Mouse (Mus musculus): ENCODE results near the gene Polk. TPM values are rescaled to one million over a fixed set of nuclear protein-coding genes. Genes with fewer than 3 reads are reported as not detected.

The Polk gene
- polyA plus RNA-seq, 1 experiment from 2014 or later: 9.8 TPM

DNA sequence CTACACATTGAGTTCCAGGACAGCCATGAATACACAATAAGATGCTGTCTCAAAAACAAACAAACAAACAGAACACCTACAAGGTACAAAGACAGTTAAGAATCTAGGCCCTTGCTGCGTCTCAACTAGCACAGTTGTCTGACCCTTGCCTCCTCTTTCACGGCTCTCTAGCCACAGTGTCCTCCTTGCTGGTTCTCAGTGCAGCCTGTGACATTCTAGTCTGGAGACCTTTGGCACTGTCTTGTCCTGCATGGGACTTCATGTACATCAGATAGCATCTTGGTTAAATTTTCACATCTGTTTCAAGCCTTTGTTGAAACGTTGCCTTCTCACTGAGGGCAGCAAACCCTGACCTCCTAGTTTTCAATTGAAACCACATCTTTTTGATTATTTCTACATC, 13.6 kb downstream of the Polk start:
- Histone ChIP-seq H3K4me1 (replicated peaks) (0 out of 2 replicates have a peak, but pooled peaks cover 3% of the 10 kb centered on the region), H3K36me3 (peaks cover 4% of the 10 kb centered on the region; the same call in 1 of the 2 replicates), H3K27me3 (no peaks in the 10 kb centered on the region), H3K4me2 (no peak overlapping the region), H3K9me3 (no peaks in the 10 kb centered on the region; the same call in 1 of the 2 replicates), H3K9ac (replicated peaks) (no peak overlapping the region), H3K27ac (no peak overlapping the region), H3K4me3 (replicated peaks) (no peak overlapping the region)
- 86% methylated on average over 3 of the region's 3 CpGs for WGBS
- no peak for ATAC-seq (ENCODE audit: insufficient number of reproducible peaks, insufficient read depth, low FRiP score, low TSS enrichment, low read depth)

DNA sequence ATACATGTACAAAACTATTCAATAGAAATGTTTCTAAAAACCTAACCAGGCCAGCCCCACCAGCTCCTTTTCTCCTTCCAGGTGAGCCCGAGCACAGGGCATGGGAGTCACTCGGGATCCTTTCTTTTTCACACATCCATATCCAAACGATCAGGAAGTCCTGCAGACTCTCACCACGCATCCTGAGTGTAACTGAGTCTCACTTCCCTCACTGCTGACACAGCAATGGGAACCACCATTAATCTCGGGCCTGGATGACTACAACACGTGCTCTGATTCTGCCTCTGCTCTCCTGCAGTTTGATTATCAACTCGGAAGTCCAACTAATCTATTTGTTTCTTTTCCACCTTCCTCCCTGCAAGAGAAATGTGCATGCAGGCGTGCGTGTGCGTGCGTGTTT, 14.5 kb downstream of the Polk start:
- Histone ChIP-seq H3K9ac (replicated peaks) (no peak overlapping the region), H3K9me3 (no peaks in the 10 kb centered on the region; the same call in 1 of the 2 replicates), H3K4me2 (no peak overlapping the region), H3K4me3 (replicated peaks) (no peak overlapping the region), H3K36me3 (peaks cover 4% of the 10 kb centered on the region; the same call in 1 of the 2 replicates), H3K4me1 (replicated peaks) (no peaks in the 10 kb centered on the region), H3K27ac (no peak overlapping the region), H3K27me3 (no peaks in the 10 kb centered on the region)
- ATAC-seq (ENCODE audit: insufficient number of reproducible peaks, insufficient read depth, low FRiP score, low TSS enrichment, low read depth): no peak
- WGBS: 89% methylated on average over 11 of the region's 11 CpGs

DNA sequence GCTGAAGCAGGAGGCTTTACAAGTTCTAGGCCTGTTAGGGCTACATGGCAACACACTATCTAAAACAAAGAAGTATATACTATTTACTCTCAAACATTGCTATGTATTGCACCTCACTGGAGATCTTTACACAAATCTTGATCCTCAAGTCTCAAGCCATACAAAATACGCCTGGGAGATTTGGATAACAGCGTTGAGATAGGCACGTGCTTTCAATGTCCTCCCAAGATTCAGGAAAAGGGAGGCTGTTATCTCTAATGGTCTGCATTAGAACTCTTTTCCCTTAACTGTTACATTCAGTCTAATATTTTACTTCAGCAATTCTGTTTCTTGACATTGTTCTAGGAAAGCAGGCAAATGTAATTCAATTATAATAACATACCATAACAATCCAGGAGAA, 15.4 kb downstream of the Polk start:
- no peak for ATAC-seq (ENCODE audit: insufficient number of reproducible peaks, insufficient read depth, low FRiP score, low TSS enrichment, low read depth)
- no peak overlapping the region for H3K9ac ChIP-seq (replicated peaks)

DNA sequence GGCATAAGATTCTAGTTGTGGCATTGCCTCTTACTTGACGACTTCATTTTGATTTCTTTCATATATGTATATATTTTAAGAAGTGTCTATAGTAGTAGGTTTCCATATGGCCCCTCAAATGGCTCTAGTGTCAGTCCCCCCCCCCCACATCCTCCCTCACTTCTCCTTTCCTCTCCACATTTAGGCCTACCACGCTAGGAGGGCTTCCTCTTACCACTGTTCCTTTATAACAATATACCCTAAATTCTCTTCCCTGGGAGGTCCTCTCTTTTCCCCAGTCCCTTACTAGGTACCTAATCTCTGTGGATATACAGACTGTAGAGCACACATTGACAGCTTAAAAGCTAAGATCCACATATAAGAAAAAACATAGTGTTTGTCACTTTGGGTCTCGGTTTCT, 21.1 kb downstream of the Polk start:
- no peak for ATAC-seq (ENCODE audit: insufficient number of reproducible peaks, insufficient read depth, low FRiP score, low TSS enrichment, low read depth)
- Histone ChIP-seq H3K36me3 (peaks cover 6% of the 10 kb centered on the region; the same call in 1 of the 2 replicates), H3K9ac (replicated peaks) (no peak overlapping the region)

More for the DNA sequence above, 15.4 kb downstream of the Polk start:
- H3K36me3 ChIP-seq: peaks cover 4% of the 10 kb centered on the region; the same call in 1 of the 2 replicates
- no peak overlapping the region for H3K4me2 ChIP-seq
- H3K27me3 ChIP-seq: no peaks in the 10 kb centered on the region
- H3K4me1 ChIP-seq (replicated peaks): no peaks in the 10 kb centered on the region
- no peaks in the 10 kb centered on the region; the same call in 1 of the 2 replicates for H3K9me3 ChIP-seq
- H3K4me3 ChIP-seq (replicated peaks): no peak overlapping the region
- H3K27ac ChIP-seq: no peak overlapping the region
- WGBS: 97% methylated on average over 3 of the region's 3 CpGs

DNA sequence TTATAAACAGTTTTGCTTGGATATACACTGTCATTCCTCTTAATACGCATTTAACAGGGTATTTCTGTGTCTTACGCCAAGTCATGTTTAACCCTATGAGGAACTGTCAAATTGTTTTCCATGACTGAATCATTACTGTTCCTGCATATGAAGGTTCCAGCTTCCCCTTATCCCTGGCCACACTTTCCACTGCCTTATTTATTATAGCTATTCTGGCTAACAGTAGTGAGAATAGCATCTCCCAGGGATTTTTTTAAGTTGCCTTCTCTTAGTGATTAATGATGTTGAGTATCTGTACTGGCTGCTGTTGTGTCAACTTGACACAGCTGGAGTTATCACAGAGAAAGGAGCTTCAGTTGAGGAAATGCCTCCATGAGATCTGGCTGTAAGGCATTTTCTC, 25.0 kb downstream of the Polk start:
- Histone ChIP-seq H3K9me3 (no peaks in the 10 kb centered on the region), H3K9ac (replicated peaks) (no peak overlapping the region), H3K4me2 (no peak overlapping the region), H3K36me3 (peaks cover 8% of the 10 kb centered on the region; the same call in 1 of the 2 replicates), H3K4me3 (replicated peaks) (no peak overlapping the region), H3K4me1 (replicated peaks) (peaks cover 6% of the 10 kb centered on the region; the same call in 1 of the 2 replicates), H3K27me3 (no peaks in the 10 kb centered on the region), H3K27ac (no peak overlapping the region)
- no peak for ATAC-seq (ENCODE audit: insufficient number of reproducible peaks, insufficient read depth, low FRiP score, low TSS enrichment, low read depth)
- 93% methylated on average over 2 of the region's 2 CpGs for WGBS

More for the DNA sequence above, 21.1 kb downstream of the Polk start:
- no peak overlapping the region for H3K27ac ChIP-seq
- H3K4me2 ChIP-seq: no peak overlapping the region
- H3K27me3 ChIP-seq: no peaks in the 10 kb centered on the region
- H3K4me3 ChIP-seq (replicated peaks): no peak overlapping the region
- peaks cover 6% of the 10 kb centered on the region; the same call in 1 of the 2 replicates for H3K4me1 ChIP-seq (replicated peaks)
- 90% methylated on average over 3 of the region's 3 CpGs for WGBS
- no peaks in the 10 kb centered on the region for H3K9me3 ChIP-seq

DNA sequence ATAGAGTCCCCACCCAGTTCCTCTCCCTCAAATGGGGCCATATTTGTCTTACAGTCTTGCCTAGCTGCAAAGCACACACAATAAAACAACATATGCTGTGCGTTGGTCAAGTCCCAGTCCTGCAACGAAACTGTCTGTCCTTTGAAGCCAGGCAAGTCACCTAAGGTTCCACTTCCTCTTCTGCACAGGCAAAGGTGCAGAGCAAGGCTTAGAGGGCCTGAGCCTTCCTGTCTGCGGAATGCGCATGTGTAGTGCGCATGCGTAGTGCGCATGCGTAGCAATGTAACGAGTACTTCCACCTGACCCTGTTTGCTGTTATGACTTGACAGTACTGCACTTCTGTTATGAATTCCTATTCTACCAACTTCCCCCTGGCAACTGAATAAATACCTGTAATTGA, 26.1 kb downstream of the Polk start:
- Histone ChIP-seq H3K36me3 (peaks cover 8% of the 10 kb centered on the region; the same call in 1 of the 2 replicates), H3K4me3 (replicated peaks) (no peak overlapping the region), H3K27ac (no peak overlapping the region), H3K9ac (replicated peaks) (no peak overlapping the region), H3K4me2 (no peak overlapping the region), H3K4me1 (replicated peaks) (peaks cover 6% of the 10 kb centered on the region; the same call in 1 of the 2 replicates), H3K9me3 (no peaks in the 10 kb centered on the region), H3K27me3 (no peaks in the 10 kb centered on the region)
- no peak for ATAC-seq (ENCODE audit: insufficient number of reproducible peaks, insufficient read depth, low FRiP score, low TSS enrichment, low read depth)
- 90% methylated on average over 9 of the region's 9 CpGs for WGBS

DNA sequence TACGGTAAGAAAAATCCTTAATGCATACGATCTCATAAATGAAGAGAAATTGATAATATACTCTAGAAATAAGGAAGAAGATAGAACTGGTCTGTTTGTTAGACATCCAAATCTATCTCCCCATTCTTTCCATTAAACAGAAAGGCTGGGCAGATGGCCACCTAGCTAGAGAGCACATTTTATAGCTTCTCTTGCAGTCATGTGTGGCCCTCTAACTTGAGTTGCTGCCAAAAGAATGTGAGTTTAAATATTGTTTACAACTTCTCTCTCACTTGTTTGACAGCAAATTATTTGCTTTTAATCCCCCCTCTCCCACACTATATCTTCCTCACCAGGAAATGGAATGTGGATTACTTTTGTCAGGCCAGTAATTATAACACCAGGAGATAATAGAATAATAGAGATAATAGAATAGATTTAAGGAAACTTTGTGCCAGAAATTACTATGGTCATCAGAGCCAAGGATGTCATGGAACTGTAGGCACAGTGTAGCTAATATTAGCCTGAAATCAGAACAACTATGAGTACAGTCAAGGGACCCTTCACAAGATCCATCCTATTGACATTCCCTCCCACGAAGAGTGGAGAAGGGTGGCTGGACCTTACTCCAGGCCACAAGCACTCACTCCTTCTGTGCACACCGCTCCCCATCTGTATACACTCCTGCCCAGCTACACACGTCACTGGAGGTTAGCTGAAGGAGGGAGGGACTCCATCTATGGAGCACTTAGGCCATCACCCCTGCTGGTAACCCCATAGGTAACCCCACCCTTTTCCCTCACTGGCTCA, 28.0 kb downstream of the Polk start:
- H3K4me3 ChIP-seq (replicated peaks): no peak overlapping the region
- H3K4me2 ChIP-seq: no peak overlapping the region
- H3K9me3 ChIP-seq: no peaks in the 10 kb centered on the region
- no peak overlapping the region for H3K27ac ChIP-seq
- H3K9ac ChIP-seq (replicated peaks): no peak overlapping the region
- H3K27me3 ChIP-seq: no peaks in the 10 kb centered on the region
- 94% methylated on average over 5 of the region's 5 CpGs for WGBS
- peaks cover 8% of the 10 kb centered on the region; the same call in 1 of the 2 replicates for H3K36me3 ChIP-seq
- peaks cover 6% of the 10 kb centered on the region; the same call in 1 of the 2 replicates for H3K4me1 ChIP-seq (replicated peaks)
- no peak for ATAC-seq (ENCODE audit: insufficient number of reproducible peaks, insufficient read depth, low FRiP score, low TSS enrichment, low read depth)

DNA sequence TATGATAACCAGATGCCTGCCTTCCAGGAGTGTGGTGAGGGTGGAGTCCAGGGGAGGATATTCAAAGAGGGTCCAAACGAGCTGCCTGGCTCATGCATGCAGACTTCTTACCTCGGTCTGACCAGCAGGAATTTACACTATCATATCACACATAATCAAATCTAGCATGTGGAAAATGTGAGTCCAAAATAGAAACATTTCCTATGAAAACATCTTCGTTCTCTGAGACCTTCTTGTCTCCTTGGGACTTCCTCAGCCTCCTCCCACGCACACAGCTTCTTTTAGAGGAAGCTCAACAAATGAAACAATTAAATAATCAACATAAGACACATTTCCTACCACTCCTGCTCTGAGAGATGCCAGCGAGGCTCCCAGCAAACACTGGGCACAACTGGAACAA, 30.5 kb downstream of the Polk start:
- Histone ChIP-seq H3K27ac (0 out of 2 replicates have a peak overlapping the region, but pooled peaks have one; percentile 29), H3K4me1 (replicated peaks) (peaks cover 6% of the 10 kb centered on the region; the same call in 1 of the 2 replicates), H3K9me3 (no peaks in the 10 kb centered on the region), H3K4me2 (no peak overlapping the region), H3K4me3 (replicated peaks) (no peak overlapping the region), H3K9ac (replicated peaks) (no peak overlapping the region), H3K27me3 (no peaks in the 10 kb centered on the region), H3K36me3 (peaks cover 6% of the 10 kb centered on the region; the same call in 1 of the 2 replicates)
- ATAC-seq (ENCODE audit: insufficient number of reproducible peaks, insufficient read depth, low FRiP score, low TSS enrichment, low read depth): no peak
- 50% methylated on average over 5 of the region's 5 CpGs for WGBS

DNA sequence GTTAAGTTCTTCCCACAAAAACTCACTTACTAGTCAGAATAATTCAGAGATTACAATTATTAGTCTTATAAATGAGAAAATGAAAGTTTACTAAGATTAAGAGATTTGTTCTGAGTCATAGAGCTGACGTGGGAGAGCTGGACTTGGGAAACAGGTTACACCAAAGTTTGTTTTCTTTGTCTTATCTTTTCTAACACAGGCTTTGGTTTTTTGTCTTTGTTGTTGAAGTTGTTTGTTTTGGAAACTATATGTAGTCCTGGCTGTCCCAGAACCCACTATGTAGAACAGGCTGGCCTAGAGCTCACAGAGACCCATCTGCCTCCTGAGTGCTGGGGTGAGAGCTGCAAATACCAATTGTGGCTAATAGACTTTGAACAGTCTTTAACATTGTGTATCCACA, 31.1 kb downstream of the Polk start:
- 82% methylated on average over 1 of the region's 1 CpGs for WGBS

DNA sequence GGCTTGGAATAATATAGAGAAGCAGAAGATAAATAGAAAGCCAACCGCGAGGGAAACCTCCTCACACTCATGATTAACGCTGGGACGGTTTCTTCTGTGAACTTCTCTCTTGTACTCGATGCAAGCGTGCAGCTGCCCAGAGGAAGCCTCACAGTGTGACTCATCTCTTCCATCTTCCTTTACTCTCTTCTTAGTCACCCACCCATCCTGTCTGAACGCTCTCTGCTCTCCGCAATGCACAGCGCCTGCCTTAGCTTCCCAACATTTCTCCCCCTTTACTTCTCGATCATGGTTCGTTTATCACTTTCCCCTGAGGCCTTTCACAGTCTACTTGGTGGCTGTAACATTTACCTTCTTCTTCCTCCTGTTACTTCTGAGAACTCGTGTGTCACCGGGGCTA, 31.7 kb downstream of the Polk start:
- Histone ChIP-seq H3K4me3 (replicated peaks) (no peak overlapping the region), H3K4me2 (no peak overlapping the region), H3K9ac (replicated peaks) (no peak overlapping the region), H3K36me3 (no peaks in the 10 kb centered on the region), H3K27me3 (no peaks in the 10 kb centered on the region), H3K27ac (no peak overlapping the region), H3K9me3 (no peaks in the 10 kb centered on the region), H3K4me1 (replicated peaks) (no peaks in the 10 kb centered on the region)
- 82% methylated on average over 13 of the region's 13 CpGs for WGBS
- no peak for ATAC-seq (ENCODE audit: insufficient number of reproducible peaks, insufficient read depth, low FRiP score, low TSS enrichment, low read depth)

More for the DNA sequence above, 31.1 kb downstream of the Polk start:
- no peak overlapping the region for H3K9ac ChIP-seq (replicated peaks)
- no peaks in the 10 kb centered on the region for H3K9me3 ChIP-seq
- no peaks in the 10 kb centered on the region for H3K27me3 ChIP-seq
- no peak overlapping the region for H3K27ac ChIP-seq
- H3K4me2 ChIP-seq: no peak overlapping the region
- H3K36me3 ChIP-seq: peaks cover 2% of the 10 kb centered on the region; the same call in 1 of the 2 replicates
- no peak overlapping the region for H3K4me3 ChIP-seq (replicated peaks)
- no peaks in the 10 kb centered on the region for H3K4me1 ChIP-seq (replicated peaks)
- ATAC-seq (ENCODE audit: insufficient number of reproducible peaks, insufficient read depth, low FRiP score, low TSS enrichment, low read depth): no peak

DNA sequence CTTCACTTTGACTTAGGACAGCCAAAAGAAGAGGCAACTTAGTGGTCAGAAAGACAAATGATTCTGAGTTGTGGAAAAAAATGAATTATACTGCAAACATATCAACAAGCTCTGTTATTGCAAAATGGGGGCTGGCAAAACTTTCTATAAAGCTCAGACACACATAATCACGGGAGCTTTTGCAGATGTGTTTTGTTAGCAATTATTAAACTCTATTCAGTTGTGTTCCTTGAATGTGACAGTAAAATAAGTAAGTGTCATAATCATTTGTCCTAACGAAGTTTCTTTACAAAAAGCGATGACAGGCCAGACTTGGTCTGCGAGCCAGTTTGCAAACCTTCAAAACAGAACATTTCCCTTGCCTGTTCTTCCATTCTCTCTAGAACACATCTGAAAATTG, 34.8 kb downstream of the Polk start:
- 86% methylated on average over 4 of the region's 4 CpGs for WGBS
- no peak overlapping the region for H3K27ac ChIP-seq
- no peaks in the 10 kb centered on the region for H3K27me3 ChIP-seq
- H3K4me1 ChIP-seq (replicated peaks): no peaks in the 10 kb centered on the region
- H3K36me3 ChIP-seq: peaks cover 4% of the 10 kb centered on the region; the same call in 1 of the 2 replicates
- H3K4me3 ChIP-seq (replicated peaks): no peak overlapping the region
- H3K4me2 ChIP-seq: no peak overlapping the region
- no peak overlapping the region for H3K9ac ChIP-seq (replicated peaks)
- H3K9me3 ChIP-seq: no peaks in the 10 kb centered on the region
- ATAC-seq (ENCODE audit: insufficient number of reproducible peaks, insufficient read depth, low FRiP score, low TSS enrichment, low read depth): no peak
